Mouse (Mus musculus) hindbrain, embryonic 12.5 days (tissue): ENCODE measurements at regions not wholly inside any gene's neighbourhood (a gene's known extent, or its start where the extent isn't known, plus 50 kb on each side); places are given as distances from the start of the nearest gene placed in this dataset. TPM values are rescaled to one million over a fixed set of nuclear protein-coding genes. Genes with fewer than 3 reads are reported as not detected.

ENCODE experiments used
- microRNA counts: library from miRNA; unstranded; fragments of <30 nt; microRNA quantifications from one replicate; lab custom pipeline; 2017
- microRNA-seq: library from miRNA; unstranded; fragments of <30 nt; microRNA quantifications from one replicate; pipeline ENCODE4, GENCODE M21; 2017

MicroRNAs encoded in the stretch of these regions (microRNA counts, 519-probe panel; counts per million panel counts)
- 6,569 counts per million, percentile 99 among the panel's probes with 10 or more counts for microRNA mmu-miR-135a (lab: Ali Mortazavi, UCI)

Small RNAs in the stretch of these regions (microRNA-seq; reads per million reads assigned to microRNA genes)
- gene Gm22582 (not detected), gene Mir1251 (169 reads per million, percentile 55 among the genes with 10 or more reads in this experiment), gene Mir135a-2 (163 reads per million, percentile 54 among the genes with 10 or more reads in this experiment)
